11 mouse cellular contexts compared by ENCODE assay signal in genomic region chr2:30893399-30893798, GRCm38 (mm10). TPM values are rescaled to one million over a fixed set of nuclear protein-coding genes. Genes with fewer than 3 reads are reported as not detected.
DNase-seq lines count a peak whose midpoint lies in the region; ATAC-seq and TF ChIP-seq lines count a peak whose summit lies in the region.
"Had no signal": no experiment of that assay in that cellular context is flagged by ENCODE, and none has a peak within 500 bp of the region (broad histone marks: within the 10 kb centered on the region; RNA-seq: fewer than 3 reads in every experiment).

No protein-coding gene starts in this region.

- 8% methylated on average over 6 of the region's 6 CpGs for WGBS in kidney, embryonic 15.5 days
- WGBS in liver, embryonic 15.5 days (ENCODE audit: insufficient replicate concordance) = 19% methylated on average over 6 of the region's 6 CpGs
- 22% methylated on average over 6 of the region's 6 CpGs for WGBS in stomach, postnatal 0 days

- H3K4me3 ChIP-seq in kidney, embryonic 15.5 days (replicated peaks) = no peak overlapping the region
- H3K4me3 ChIP-seq in liver, embryonic 15.5 days (replicated peaks) = no peak overlapping the region
- H3K4me3 ChIP-seq in stomach, postnatal 0 days (ENCODE audit: low read depth, low read length) = no peak overlapping the region
- H3K4me3 ChIP-seq: forebrain, embryonic 12.5 days had no signal

- peaks cover 26% of the 10 kb centered on the region for H3K4me1 ChIP-seq in kidney, embryonic 15.5 days
- no peaks in the 10 kb centered on the region; the same call in 1 of the 2 replicates for H3K4me1 ChIP-seq in liver, embryonic 15.5 days (replicated peaks)
- no peaks in the 10 kb centered on the region for H3K4me1 ChIP-seq in stomach, postnatal 0 days (replicated peaks; ENCODE audit: control insufficient read depth, insufficient read depth)

- H3K9me3 ChIP-seq in kidney, embryonic 15.5 days (replicated peaks) = no peaks in the 10 kb centered on the region
- H3K9me3 ChIP-seq in liver, embryonic 15.5 days (replicated peaks) = no peaks in the 10 kb centered on the region
- no peaks in the 10 kb centered on the region for H3K9me3 ChIP-seq in stomach, postnatal 0 days (ENCODE audit: control insufficient read depth, low read length)
- H3K9me3 ChIP-seq: forebrain, embryonic 12.5 days had no signal

- no peak for TF ChIP-seq CTCF in stomach, postnatal 0 days (IDR thresholded peaks at IDR 0.05; ENCODE audit: low read depth)

- TF ChIP-seq EP300 in stomach, postnatal 0 days (optimal IDR thresholded peaks at IDR 0.05) = no peak

- no peaks in the 10 kb centered on the region for H3K27me3 ChIP-seq in kidney, embryonic 15.5 days
- H3K27me3 ChIP-seq in liver, embryonic 15.5 days = peaks cover 18% of the 10 kb centered on the region
- H3K27me3 ChIP-seq in stomach, postnatal 0 days (ENCODE audit: control insufficient read depth, insufficient read depth, low read length) = no peaks in the 10 kb centered on the region
- H3K27me3 ChIP-seq: forebrain, embryonic 12.5 days had no signal

- no peak for ATAC-seq in kidney, embryonic 15.5 days (replicated peaks; ENCODE audit: low FRiP score)
- peak; percentile 75 for ATAC-seq in liver, embryonic 15.5 days (ENCODE audit: insufficient read depth)
- ATAC-seq in stomach, postnatal 0 days (ENCODE audit: low FRiP score, low TSS enrichment) = no peak

- no peak overlapping the region for H3K27ac ChIP-seq in kidney, embryonic 15.5 days
- no peak overlapping the region for H3K27ac ChIP-seq in liver, embryonic 15.5 days (replicated peaks)
- no peak overlapping the region for H3K27ac ChIP-seq in stomach, postnatal 0 days (replicated peaks)
- H3K27ac ChIP-seq: forebrain, embryonic 12.5 days had no signal

- no peaks in the 10 kb centered on the region for H3K36me3 ChIP-seq in kidney, embryonic 15.5 days
- H3K36me3 ChIP-seq in liver, embryonic 15.5 days (replicated peaks) = no peaks in the 10 kb centered on the region
- no peaks in the 10 kb centered on the region for H3K36me3 ChIP-seq in stomach, postnatal 0 days (ENCODE audit: control insufficient read depth, insufficient read depth, low read length)
- H3K36me3 ChIP-seq: forebrain, embryonic 12.5 days had no signal

- no peak overlapping the region for H3K9ac ChIP-seq in kidney, embryonic 15.5 days
- H3K9ac ChIP-seq in liver, embryonic 15.5 days = no peak overlapping the region
- H3K9ac ChIP-seq in stomach, postnatal 0 days (ENCODE audit: low read length) = no peak overlapping the region
- H3K9ac ChIP-seq: forebrain, embryonic 12.5 days had no signal

- DNase-seq in kidney, adult 11 months = peak; percentile 68
- DNase-seq in embryo, embryonic 9.5 days (ENCODE audit: extremely low spot score) = peak; percentile 73
- DNase-seq in kidney, postnatal 10 days = peak; percentile 80
- DNase-seq in layer of hippocampus, adult 9-10 months (ENCODE audit: low spot score) = no peak
- no peak for DNase-seq in stomach, postnatal 0 days (ENCODE audit: low spot score)
- DNase-seq: heart, postnatal 4 days; left cerebral cortex, postnatal 4 days; retina, postnatal 1 day had no signal

- H3K4me2 ChIP-seq in kidney, embryonic 15.5 days = no peak overlapping the region
- H3K4me2 ChIP-seq in liver, embryonic 15.5 days = no peak overlapping the region
- H3K4me2 ChIP-seq in stomach, postnatal 0 days (replicated peaks; ENCODE audit: low read depth) = no peak overlapping the region
- H3K4me2 ChIP-seq: forebrain, embryonic 12.5 days had no signal

RNA-seq across cellular contexts. Expression of gene Ptges, which starts 36.3 kb away (rescaled TPM):
- polyA plus RNA-seq in kidney, embryonic 15.5 days (2015; fragmentation: Nextera tagmentation; extraction: Ambion mirVana) = 13.3 and 13.5 TPM in 2 replicates
- polyA plus RNA-seq in liver, embryonic 15.5 days (2015; fragmentation: Nextera tagmentation; extraction: Ambion mirVana) = 0.29 and 0.33 TPM in 2 replicates
- 28.3 and 29.2 TPM in 2 replicates for polyA plus RNA-seq in stomach, postnatal 0 days (2015; fragmentation: Nextera tagmentation; extraction: Ambion mirVana)

RNA-seq across cellular contexts. Expression of gene Prrx2, which starts 58.6 kb away (rescaled TPM):
- polyA plus RNA-seq in kidney, embryonic 15.5 days (2015; fragmentation: Nextera tagmentation; extraction: Ambion mirVana) = 10.6 and 10.9 TPM in 2 replicates
- 0.23 TPM in 1 of 2 replicates, not detected in the other for polyA plus RNA-seq in liver, embryonic 15.5 days (2015; fragmentation: Nextera tagmentation; extraction: Ambion mirVana)
- polyA plus RNA-seq in stomach, postnatal 0 days (2015; fragmentation: Nextera tagmentation; extraction: Ambion mirVana) = 1.8 and 2.0 TPM in 2 replicates

RNA-seq across cellular contexts. Expression of gene Tor1b, which starts 59.4 kb away (rescaled TPM):
- 35.3 and 37.5 TPM in 2 replicates for polyA plus RNA-seq in kidney, embryonic 15.5 days (2015; fragmentation: Nextera tagmentation; extraction: Ambion mirVana)
- 14.6 and 16.1 TPM in 2 replicates for polyA plus RNA-seq in liver, embryonic 15.5 days (2015; fragmentation: Nextera tagmentation; extraction: Ambion mirVana)
- polyA plus RNA-seq in stomach, postnatal 0 days (2015; fragmentation: Nextera tagmentation; extraction: Ambion mirVana) = 20.1 and 21.8 TPM in 2 replicates

Comparison
In these comparisons a context has a peak if more than half of its experiments do, and no peak if none do; other contexts are left out.
1. DNase-seq: peak in kidney, adult 11 months (single experiment), embryo, embryonic 9.5 days (single experiment) and kidney, postnatal 10 days (single experiment); none in layer of hippocampus, adult 9-10 months (single experiment) and stomach, postnatal 0 days (single experiment).
2. RNA of gene Ptges, which starts 36.3 kb away (polyA plus RNA-seq): 28.3 to 29.2 TPM in stomach, postnatal 0 days and 13.3 to 13.5 TPM in kidney, embryonic 15.5 days; 0.29 to 0.33 TPM in liver, embryonic 15.5 days; every median in the first group is over 10 times any median in the second.